Mouse (Mus musculus): ENCODE data around the gene Gm20738. TPM values are rescaled to one million over a fixed set of nuclear protein-coding genes. Genes with fewer than 3 reads are reported as not detected.
"Not testable (repeated sequence)": the region's sequence is repeated elsewhere in the genome, so short reads cannot be mapped to it uniquely, and the experiment has no call there.

The Gm20738 gene
- not detected for total RNA-seq (2021)

DNA sequence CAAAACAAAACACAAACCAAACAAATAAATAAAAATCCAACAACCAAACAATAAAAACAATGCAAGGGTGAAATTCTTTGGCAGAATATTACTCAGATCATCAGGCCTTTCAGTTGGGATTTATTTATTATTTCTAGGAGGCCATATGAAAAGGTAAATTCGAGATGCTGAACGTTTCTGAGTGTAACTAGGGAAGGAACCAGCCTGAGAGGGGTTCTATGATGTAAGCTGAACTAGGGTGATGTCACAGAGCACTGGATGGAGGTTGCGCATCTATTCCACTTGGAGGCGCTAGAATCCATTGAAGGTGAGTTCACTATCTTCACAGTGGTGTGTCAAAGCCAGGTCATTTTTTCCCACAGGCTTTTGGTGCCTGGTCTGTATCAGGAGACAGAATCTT, at the start of gene Gm20738:
Gene Gm20738 (plus strand): TSS at position 301 of the 400 bp plus-strand sequence.
- intact Hi-C loops (cut with DNase I); DNase-seq (ENCODE audit: low spot score in 2 of 2): not testable (repeated sequence)

All from left cerebral cortex, postnatal 25 days (tissue).